Comparison of ENCODE assay signal across 9 mouse cellular contexts in genomic region chr2:71545882-71546639, GRCm38 (mm10). TPM values are rescaled to one million over a fixed set of nuclear protein-coding genes. Genes with fewer than 3 reads are reported as not detected.
DNase-seq lines count a peak whose midpoint lies in the region; ATAC-seq and TF ChIP-seq lines count a peak whose summit lies in the region.
"Had no signal": no experiment of that assay in that cellular context is flagged by ENCODE, and none has a peak within 500 bp of the region (broad histone marks: within the 10 kb centered on the region; RNA-seq: fewer than 3 reads in every experiment).

No protein-coding gene starts in this region.

- TF ChIP-seq POLR2A in bone marrow macrophage, adult 2 months (IDR thresholded peaks at IDR 0.05; ENCODE audit: borderline replicate concordance, low read depth, low read length): no peak

- H3K4me1 ChIP-seq in lung, embryonic 16.5 days (replicated peaks; ENCODE audit: control insufficient read depth, insufficient read depth, low read length): peaks cover 22% of the 10 kb centered on the region
- peaks cover 7% of the 10 kb centered on the region; the same call in 1 of the 2 replicates for H3K4me1 ChIP-seq in bone marrow macrophage, adult 2 months (ENCODE audit: control insufficient read depth, insufficient read depth, low read length)
- H3K4me1 ChIP-seq in forebrain, postnatal 0 days (ENCODE audit: insufficient read depth): no peaks in the 10 kb centered on the region
- peaks cover 15% of the 10 kb centered on the region; the same call in 1 of the 2 replicates for H3K4me1 ChIP-seq in kidney, postnatal 0 days (replicated peaks; ENCODE audit: insufficient read depth, low read length)

- H3K4me2 ChIP-seq in lung, embryonic 16.5 days (ENCODE audit: low read depth, low read length): peak overlapping the region; percentile 88
- peak overlapping the region; percentile 69 for H3K4me2 ChIP-seq in forebrain, postnatal 0 days (ENCODE audit: low read depth)
- peak overlapping the region; percentile 70 for H3K4me2 ChIP-seq in kidney, postnatal 0 days (ENCODE audit: low read length)

- H3K9ac ChIP-seq in lung, embryonic 16.5 days (ENCODE audit: low read length): peak overlapping the region; percentile 28; the same call in 1 of the 2 replicates
- peak overlapping the region; percentile 66 for H3K9ac ChIP-seq in forebrain, postnatal 0 days
- no peak overlapping the region for H3K9ac ChIP-seq in kidney, postnatal 0 days (ENCODE audit: low read depth, low read length)

- ATAC-seq in lung, embryonic 16.5 days (ENCODE audit: low read depth): peak; percentile 20; the same call in 1 of the 2 replicates
- peak; percentile 77 for ATAC-seq in forebrain, postnatal 0 days
- ATAC-seq in kidney, postnatal 0 days (replicated peaks; ENCODE audit: low FRiP score, low read depth): 0 out of 2 replicates have a peak, but pooled peaks have one; percentile 12
- peak; percentile 24; the same call in 1 of the 2 replicates for ATAC-seq in monocyte, adult 5-6 weeks (replicated peaks; ENCODE audit: insufficient number of reproducible peaks, low FRiP score, low TSS enrichment, poor library complexity, severe bottlenecking)

- H3K9me3 ChIP-seq in lung, embryonic 16.5 days (ENCODE audit: control insufficient read depth, low read length): no peaks in the 10 kb centered on the region
- H3K9me3 ChIP-seq in forebrain, postnatal 0 days (ENCODE audit: low read length): no peaks in the 10 kb centered on the region
- H3K9me3 ChIP-seq in kidney, postnatal 0 days (replicated peaks; ENCODE audit: low read length): no peaks in the 10 kb centered on the region

- H3K4me3 ChIP-seq in lung, embryonic 16.5 days (ENCODE audit: low read length): peak overlapping the region; percentile 52
- H3K4me3 ChIP-seq in bone marrow macrophage, adult 2 months (ENCODE audit: insufficient read depth, low read length): peak overlapping the region; percentile 56
- H3K4me3 ChIP-seq in forebrain, postnatal 0 days (ENCODE audit: low read depth, low read length): peak overlapping the region; percentile 49
- H3K4me3 ChIP-seq in kidney, postnatal 0 days (replicated peaks; ENCODE audit: low read depth, low read length): peak overlapping the region; percentile 38

- WGBS in lung, embryonic 16.5 days: under 1% methylated on average over 56 of the region's 59 CpGs
- WGBS in forebrain, postnatal 0 days: 1% methylated on average over 59 of the region's 59 CpGs
- WGBS in kidney, postnatal 0 days: under 1% methylated on average over 58 of the region's 59 CpGs

- no peaks in the 10 kb centered on the region for H3K36me3 ChIP-seq in lung, embryonic 16.5 days (ENCODE audit: control insufficient read depth, insufficient read depth, low read length)
- H3K36me3 ChIP-seq in forebrain, postnatal 0 days (ENCODE audit: insufficient read depth): no peaks in the 10 kb centered on the region
- no peaks in the 10 kb centered on the region for H3K36me3 ChIP-seq in kidney, postnatal 0 days (ENCODE audit: insufficient read depth, low read length)

- no peak overlapping the region for H3K27ac ChIP-seq in lung, embryonic 16.5 days (ENCODE audit: low read length)
- no peak overlapping the region for H3K27ac ChIP-seq in bone marrow macrophage, adult 2 months (ENCODE audit: insufficient read depth, low read depth, low read length)
- H3K27ac ChIP-seq in forebrain, postnatal 0 days (ENCODE audit: low read depth, low read length): peak overlapping the region; percentile 84
- no peak overlapping the region for H3K27ac ChIP-seq in kidney, postnatal 0 days

- intact Hi-C loops in gastrocnemius, postnatal 36 days (cut with DNase I): loop anchor here (2.0 to 10.0 kb wide), 4 partner anchors 15 to 1729 kb away; partner anchors contain the start of gene Sp9

- peaks cover 87% of the 10 kb centered on the region for H3K27me3 ChIP-seq in lung, embryonic 16.5 days (ENCODE audit: control insufficient read depth, insufficient read depth, low read depth, low read length)
- peaks cover 32% of the 10 kb centered on the region for H3K27me3 ChIP-seq in forebrain, postnatal 0 days (ENCODE audit: insufficient read depth, low read length)
- peaks cover 83% of the 10 kb centered on the region for H3K27me3 ChIP-seq in kidney, postnatal 0 days (ENCODE audit: insufficient read depth, low read length)

- no peak for DNase-seq in lung, postnatal 36 days
- DNase-seq in forebrain, postnatal 0 days: peak; percentile 68
- DNase-seq in kidney, postnatal 0 days (ENCODE audit: low spot score): no peak
- no peak for DNase-seq in urinary bladder, postnatal 36 days (ENCODE audit: low spot score in 2 of 2)
- DNase-seq in gastrocnemius, postnatal 36 days: no peak

- no peak for TF ChIP-seq CTCF in bone marrow macrophage, adult 2 months (IDR thresholded peaks at IDR 0.05; ENCODE audit: low read depth, low read length)
- no peak for TF ChIP-seq CTCF in forebrain, postnatal 0 days (IDR thresholded peaks at IDR 0.05; ENCODE audit: low read depth)
- no peak for TF ChIP-seq CTCF in kidney, postnatal 0 days (IDR thresholded peaks at IDR 0.05; ENCODE audit: low read depth)

RNA-seq across cellular contexts. Expression of gene Dlx2, which starts 0.5 kb away (rescaled TPM):
- 0.08 and 0.14 TPM in 2 replicates for polyA plus RNA-seq in lung, embryonic 16.5 days (2015; fragmentation: Nextera tagmentation; extraction: Ambion mirVana)
- not detected in 2 replicates for polyA plus RNA-seq in bone marrow macrophage, adult 2 months (2012; ENCODE audit: insufficient read depth, insufficient read length, missing spikeins)
- total RNA-seq in forebrain, postnatal 0 days (2014; rRNA removed): 19.3 and 28.1 TPM in 2 replicates
- 40.0 and 43.1 TPM in 2 replicates for polyA plus RNA-seq in forebrain, postnatal 0 days (2015; fragmentation: Nextera tagmentation; extraction: Ambion mirVana)
- polyA plus RNA-seq in kidney, postnatal 0 days (2015; fragmentation: Nextera tagmentation; extraction: Ambion mirVana): not detected in 2 replicates
- total RNA-seq in monocyte, adult 5-6 weeks (2017): 0.53 TPM in 1 of 3 replicates, not detected in the others
- not detected for total RNA-seq in gastrocnemius, postnatal 36 days (2021)
- total RNA-seq: neutrophil, adult 5-6 weeks had no signal

RNA-seq across cellular contexts. Expression of gene Dlx1, which starts 18.1 kb away (rescaled TPM):
- 0.24 and 0.34 TPM in 2 replicates for polyA plus RNA-seq in lung, embryonic 16.5 days (2015; fragmentation: Nextera tagmentation; extraction: Ambion mirVana)
- not detected in 2 replicates for polyA plus RNA-seq in bone marrow macrophage, adult 2 months (2012; ENCODE audit: insufficient read depth, insufficient read length, missing spikeins)
- total RNA-seq in forebrain, postnatal 0 days (2014; rRNA removed): 73.5 and 80.2 TPM in 2 replicates
- polyA plus RNA-seq in forebrain, postnatal 0 days (2015; fragmentation: Nextera tagmentation; extraction: Ambion mirVana): 105 and 139 TPM in 2 replicates
- polyA plus RNA-seq in kidney, postnatal 0 days (2015; fragmentation: Nextera tagmentation; extraction: Ambion mirVana): not detected in 2 replicates
- total RNA-seq in monocyte, adult 5-6 weeks (2017): not detected in 3 replicates
- not detected for total RNA-seq in gastrocnemius, postnatal 36 days (2021)

Comparison
In these comparisons a context has a peak if more than half of its experiments do, and no peak if none do; other contexts are left out.
1. ATAC-seq: peak in every context shown above with its lines; median percentile 77 in forebrain, postnatal 0 days; 24 in monocyte, adult 5-6 weeks; 20 in lung, embryonic 16.5 days; 12 in kidney, postnatal 0 days.
2. RNA of gene Dlx2, which starts 0.5 kb away (polyA plus RNA-seq): 40.0 to 43.1 TPM in forebrain, postnatal 0 days; 0.08 to 0.14 TPM in lung, embryonic 16.5 days, not detected in kidney, postnatal 0 days and not detected in bone marrow macrophage, adult 2 months; every median in the first group is over 10 times any median in the second.
3. RNA of gene Dlx1, which starts 18.1 kb away (polyA plus RNA-seq): 105 to 139 TPM in forebrain, postnatal 0 days; 0.24 to 0.34 TPM in lung, embryonic 16.5 days, not detected in bone marrow macrophage, adult 2 months and not detected in kidney, postnatal 0 days; every median in the first group is over 10 times any median in the second.
4. Peak in every context shown above with its lines, with median percentiles within 50 percentile points of each other: H3K4me2 ChIP-seq and H3K4me3 ChIP-seq.